Mouse (Mus musculus) ES-Bruce4 (cell line): ENCODE data around the gene Dusp16.

ENCODE experiments used
- CTCF ChIP-seq: IDR thresholded peaks from one replicate; pipeline ENCODE4 v1.8.1; 2011; ENCODE audit warnings: low read depth, low read length
- EP300 ChIP-seq: IDR thresholded peaks from 2 replicates; pipeline ENCODE4 v1.6.1; 2011; ENCODE audit warnings: low read depth, low read length; ENCODE audit not compliant: insufficient read depth
- POLR2A ChIP-seq: IDR thresholded peaks from one replicate; pipeline ENCODE4 v1.8.1; 2011; ENCODE audit warnings: low read length; ENCODE audit not compliant: insufficient read depth

DNA sequence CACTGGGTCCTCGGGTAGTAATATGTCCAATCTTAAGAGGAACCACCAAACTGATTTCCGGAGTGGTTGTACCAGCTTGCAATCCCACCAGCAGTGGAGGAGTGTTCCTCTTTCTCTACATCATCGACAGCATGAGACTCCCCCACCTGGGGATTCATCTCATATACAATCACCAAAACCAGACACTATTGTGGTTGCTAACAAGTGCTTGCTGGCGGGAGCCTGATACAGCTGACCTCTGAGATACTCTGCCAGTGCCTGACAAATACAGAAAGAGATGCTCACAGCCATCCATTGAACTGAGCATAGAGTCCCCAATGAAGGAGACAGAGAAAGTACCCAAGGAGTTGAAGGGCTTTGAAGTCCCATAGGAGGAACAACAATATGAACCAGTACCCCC, 36.4 kb downstream of the Dusp16 start:
- TF ChIP-seq CTCF (no peak), EP300 (no peak), POLR2A (no peak)
